Mouse (Mus musculus): Measurements from ENCODE around the gene Pced1b.

DNA sequence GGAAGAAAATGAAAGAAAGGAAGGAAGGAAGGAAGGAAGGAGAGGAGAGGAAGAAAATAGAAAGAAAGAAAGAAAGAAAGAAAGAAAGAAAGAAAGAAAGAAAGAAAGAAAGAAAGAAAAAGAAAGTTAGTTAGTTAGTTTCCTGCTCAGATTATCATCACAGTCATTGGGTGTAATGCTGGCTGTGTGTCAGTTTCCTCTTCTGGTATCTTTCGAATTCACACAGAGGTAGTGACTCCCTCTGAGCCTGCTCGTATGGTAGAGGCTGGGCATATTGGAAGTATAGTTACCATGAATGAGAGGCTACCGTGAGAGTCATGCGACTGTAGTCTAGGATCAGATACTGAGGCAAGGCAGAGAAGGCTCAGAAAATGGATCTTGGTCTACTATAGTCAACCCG is 104.8 kb downstream of the Pced1b start:
- no peak for TF ChIP-seq CTCF (IDR thresholded peaks at IDR 0.05)
- no peak for TF ChIP-seq EP300 (IDR thresholded peaks at IDR 0.05; ENCODE audit: insufficient read depth, low read depth, low read length)

Measured in heart, adult 2 months (tissue).